Mouse (Mus musculus) stomach, embryonic 15.5 days (tissue): ENCODE measurements around the gene Heatr4. TPM values are rescaled to one million over a fixed set of nuclear protein-coding genes. Genes with fewer than 3 reads are reported as not detected.

ENCODE experiments used
- ATAC-seq: fragments of 200-750 bp; cut with Nextera tagmentation; 2 replicates; pipeline ENCODE4 v1.8.0; 2017; ENCODE audit warnings: low read depth, moderate number of reproducible peaks, moderate TSS enrichment; ENCODE audit not compliant: insufficient read depth, low FRiP score
- H3K27ac ChIP-seq: fragments of 300-500 bp; sonication (generic); 2 replicates; pipeline ENCODE4 v1.5.1; 2015; ENCODE audit warnings: mild to moderate bottlenecking, inconsistent platforms
- H3K27me3 ChIP-seq: fragments of 300-500 bp; sonication (generic); replicated peaks from 2 replicates; pipeline ENCODE4 v1.6.1; 2015; ENCODE audit warnings: inconsistent platforms
- H3K36me3 ChIP-seq: fragments of 300-500 bp; sonication (generic); 2 replicates; pipeline ENCODE4 v1.6.1; 2015; ENCODE audit warnings: inconsistent platforms
- H3K4me1 ChIP-seq: fragments of 300-500 bp; sonication (generic); 2 replicates; pipeline ENCODE4 v1.6.1; 2015; ENCODE audit warnings: inconsistent platforms
- H3K4me2 ChIP-seq: fragments of 300-500 bp; sonication (generic); 2 replicates; pipeline ENCODE4 v1.6.1; 2015; ENCODE audit warnings: mild to moderate bottlenecking, inconsistent platforms
- H3K4me3 ChIP-seq: fragments of 300-500 bp; sonication (generic); replicated peaks from 2 replicates; pipeline ENCODE4 v1.5.1; 2015; ENCODE audit warnings: inconsistent platforms
- H3K9ac ChIP-seq: fragments of 300-500 bp; sonication (generic); 2 replicates; pipeline ENCODE4 v1.6.1; 2015; ENCODE audit warnings: inconsistent platforms
- H3K9me3 ChIP-seq: fragments of 300-500 bp; sonication (generic); 2 replicates; pipeline ENCODE4 v1.6.1; 2016; ENCODE audit warnings: inconsistent platforms
- WGBS: fragments of 180-500 bp; shearing (Covaris S2); methylation state at CpG from one replicate; pipeline ENCODE4 v1.1.7; 2015; 5-methylcytosine and 5-hydroxymethylcytosine counted together
- polyA plus RNA-seq: library from polyadenylated mRNA; unstranded; fragments of >200 nt; fragmentation: Nextera tagmentation; extraction: Ambion mirVana; gene quantifications from 2 replicates; pipeline ENCODE4 v1.2.1, GENCODE M21; 2015

Gene Heatr4
- polyA plus RNA-seq, 1 experiment from 2014 or later = 0.04 TPM

- ATAC-seq = no peak
- WGBS = 54% methylated on average over 7 of the region's 7 CpGs
- no peak overlapping the region; the same call in 1 of the 2 replicates for H3K4me2 ChIP-seq
Measured at GRCm38 (mm10) chr12:83925160-83925703, 59.4 kb downstream of the Heatr4 start.

GRCm38 (mm10) chr12:83924332-83924731 is 60.3 kb downstream of the Heatr4 start:
- H3K27ac ChIP-seq = no peak overlapping the region
- no peaks in the 10 kb centered on the region for H3K9me3 ChIP-seq
- WGBS = 74% methylated on average over 3 of the region's 3 CpGs
- no peak overlapping the region for H3K4me2 ChIP-seq
- H3K9ac ChIP-seq = no peak overlapping the region
- no peak overlapping the region for H3K4me3 ChIP-seq
- H3K4me1 ChIP-seq = peaks cover 9% of the 10 kb centered on the region; the same call in 1 of the 2 replicates
- no peaks in the 10 kb centered on the region for H3K27me3 ChIP-seq
- ATAC-seq = no peak
- no peaks in the 10 kb centered on the region for H3K36me3 ChIP-seq

More at GRCm38 (mm10) chr12:83925160-83925703, 59.4 kb downstream of the Heatr4 start:
- Histone ChIP-seq H3K4me3 (no peak overlapping the region), H3K27ac (no peak overlapping the region), H3K27me3 (no peaks in the 10 kb centered on the region), H3K9ac (no peak overlapping the region), H3K4me1 (peaks cover 9% of the 10 kb centered on the region; the same call in 1 of the 2 replicates), H3K36me3 (no peaks in the 10 kb centered on the region), H3K9me3 (no peaks in the 10 kb centered on the region)

GRCm38 (mm10) chr12:83923486-83923859 is 61.2 kb downstream of the Heatr4 start:
- WGBS = 64% methylated on average over 1 of the region's 1 CpGs
- no peaks in the 10 kb centered on the region for H3K27me3 ChIP-seq
- H3K4me2 ChIP-seq = peak overlapping the region; percentile 56; the same call in 1 of the 2 replicates
- peaks cover 9% of the 10 kb centered on the region; the same call in 1 of the 2 replicates for H3K4me1 ChIP-seq
- H3K9me3 ChIP-seq = no peaks in the 10 kb centered on the region
- no peak overlapping the region for H3K4me3 ChIP-seq
- no peaks in the 10 kb centered on the region for H3K36me3 ChIP-seq
- ATAC-seq = no peak
- H3K9ac ChIP-seq = no peak overlapping the region
- no peak overlapping the region for H3K27ac ChIP-seq

- Histone ChIP-seq H3K4me3 (peak overlapping the region; percentile 48), H3K36me3 (no peaks in the 10 kb centered on the region), H3K9me3 (no peaks in the 10 kb centered on the region), H3K27ac (peak overlapping the region; percentile 75), H3K4me1 (peaks cover 9% of the 10 kb centered on the region; the same call in 1 of the 2 replicates), H3K9ac (peak overlapping the region; percentile 40; the same call in 1 of the 2 replicates), H3K4me2 (peak overlapping the region; percentile 56), H3K27me3 (no peaks in the 10 kb centered on the region)
- 28% methylated on average over 8 of the region's 8 CpGs for WGBS
- no peak for ATAC-seq
Measured at GRCm38 (mm10) chr12:83922724-83923485, 61.7 kb downstream of the Heatr4 start.

- Histone ChIP-seq H3K27me3 (no peaks in the 10 kb centered on the region), H3K4me3 (peak within 1 kb of the TSS; percentile 98), H3K36me3 (no peaks in the 10 kb centered on the region), H3K9ac (peak within 1 kb of the TSS; percentile 92), H3K4me2 (peak within 1 kb of the TSS; percentile 90), H3K27ac (peak within 1 kb of the TSS; percentile 94), H3K9me3 (no peaks in the 10 kb centered on the region), H3K4me1 (peaks cover 9% of the 10 kb centered on the region; the same call in 1 of the 2 replicates)
- peak; percentile 99 for ATAC-seq
- 0% methylated on average over 47 of the region's 63 CpGs for WGBS
Measured at GRCm38 (mm10) chr12:83921535-83922381, 62.9 kb downstream of the Heatr4 start, which contains the start of gene Numb. TSS of gene Numb (minus strand) at chr12:83921934.

- Histone ChIP-seq H3K9me3 (no peaks in the 10 kb centered on the region), H3K4me1 (peaks cover 9% of the 10 kb centered on the region; the same call in 1 of the 2 replicates), H3K4me3 (peak overlapping the region; percentile 98), H3K9ac (peak overlapping the region; percentile 92), H3K36me3 (no peaks in the 10 kb centered on the region), H3K27me3 (no peaks in the 10 kb centered on the region), H3K27ac (peak overlapping the region; percentile 94), H3K4me2 (peak overlapping the region; percentile 90)
- WGBS = 1% methylated on average over 31 of the region's 31 CpGs
- ATAC-seq = no peak
Measured at GRCm38 (mm10) chr12:83920721-83921441, 63.8 kb downstream of the Heatr4 start.

- H3K27ac ChIP-seq = 0 out of 2 replicates have a peak overlapping the region, but pooled peaks have one; percentile 12
Measured at GRCm38 (mm10) chr12:83916884-83917283, 67.8 kb downstream of the Heatr4 start.

GRCm38 (mm10) chr12:83914797-83915196 is 69.9 kb downstream of the Heatr4 start:
- H3K36me3 ChIP-seq = no peaks in the 10 kb centered on the region; the same call in 1 of the 2 replicates
- H3K4me2 ChIP-seq = no peak overlapping the region
- H3K9me3 ChIP-seq = no peaks in the 10 kb centered on the region
- no peak overlapping the region for H3K4me3 ChIP-seq
- no peak overlapping the region for H3K27ac ChIP-seq
- ATAC-seq = no peak
- H3K27me3 ChIP-seq = no peaks in the 10 kb centered on the region
- no peak overlapping the region for H3K9ac ChIP-seq
- 83% methylated on average over 1 of the region's 1 CpGs for WGBS
- H3K4me1 ChIP-seq = no peaks in the 10 kb centered on the region; the same call in 1 of the 2 replicates

More at GRCm38 (mm10) chr12:83916884-83917283, 67.8 kb downstream of the Heatr4 start:
- Histone ChIP-seq H3K4me1 (no peaks in the 10 kb centered on the region; the same call in 1 of the 2 replicates), H3K4me3 (no peak overlapping the region), H3K4me2 (no peak overlapping the region), H3K9me3 (no peaks in the 10 kb centered on the region), H3K36me3 (no peaks in the 10 kb centered on the region; the same call in 1 of the 2 replicates), H3K27me3 (no peaks in the 10 kb centered on the region), H3K9ac (no peak overlapping the region)
- WGBS = 56% methylated on average over 9 of the region's 9 CpGs
- ATAC-seq = no peak

GRCm38 (mm10) chr12:83914202-83914740 is 70.4 kb downstream of the Heatr4 start:
- Histone ChIP-seq H3K36me3 (no peaks in the 10 kb centered on the region; the same call in 1 of the 2 replicates), H3K4me3 (no peak overlapping the region), H3K27ac (no peak overlapping the region), H3K9ac (no peak overlapping the region), H3K9me3 (no peaks in the 10 kb centered on the region), H3K4me1 (no peaks in the 10 kb centered on the region; the same call in 1 of the 2 replicates), H3K27me3 (no peaks in the 10 kb centered on the region), H3K4me2 (no peak overlapping the region)
- no peak for ATAC-seq
- 89% methylated on average over 4 of the region's 4 CpGs for WGBS

- Histone ChIP-seq H3K4me1 (no peaks in the 10 kb centered on the region; the same call in 1 of the 2 replicates), H3K27ac (no peak overlapping the region), H3K9ac (no peak overlapping the region), H3K4me3 (no peak overlapping the region), H3K27me3 (no peaks in the 10 kb centered on the region), H3K36me3 (no peaks in the 10 kb centered on the region; the same call in 1 of the 2 replicates), H3K9me3 (no peaks in the 10 kb centered on the region), H3K4me2 (no peak overlapping the region)
- ATAC-seq = no peak
- WGBS = 83% methylated on average over 2 of the region's 2 CpGs
Measured at GRCm38 (mm10) chr12:83910451-83910850, 74.2 kb downstream of the Heatr4 start.
